Mouse (Mus musculus): ENCODE measurements around the gene 4933411K16Rik. TPM values are rescaled to one million over a fixed set of nuclear protein-coding genes. Genes with fewer than 3 reads are reported as not detected.
"Not testable (repeated sequence)": the region's sequence is repeated elsewhere in the genome, so short reads cannot be mapped to it uniquely, and the experiment has no call there.

The 4933411K16Rik gene
- total and polyA plus RNA-seq, 2 experiments from 2014 or later, result 0.24 TPM; not detected in 1

DNA sequence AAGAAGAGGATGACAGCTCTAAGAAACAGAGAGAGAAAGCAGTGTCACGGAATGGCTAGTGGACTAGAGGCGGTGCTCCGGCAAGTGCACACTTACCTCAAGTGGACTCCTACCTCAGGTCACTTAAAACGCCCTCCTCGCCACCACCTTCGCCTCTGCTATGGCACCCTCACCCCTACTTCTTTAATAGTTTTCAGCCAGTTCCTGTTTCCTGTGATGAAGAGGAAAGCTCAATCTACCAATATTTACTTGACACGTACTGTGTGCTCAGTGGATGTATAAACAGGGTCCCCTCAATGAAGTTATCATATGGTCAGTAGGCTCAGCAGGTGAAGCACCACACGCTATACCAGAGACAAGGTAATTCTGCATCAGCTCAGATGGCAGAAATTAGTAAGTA is 26.5 kb downstream of the 4933411K16Rik start:
- DNase-seq, result no peak
- Histone ChIP-seq H3K4me2 (ENCODE audit: low read depth) (no peak overlapping the region), H3K4me1 (ENCODE audit: insufficient read depth) (no peaks in the 10 kb centered on the region), H3K27me3 (ENCODE audit: insufficient read depth, low read length) (no peaks in the 10 kb centered on the region), H3K36me3 (ENCODE audit: insufficient read depth) (peaks cover 42% of the 10 kb centered on the region), H3K9ac (no peak overlapping the region), H3K27ac (ENCODE audit: low read depth, low read length) (no peak overlapping the region), H3K9me3 (ENCODE audit: low read length) (no peaks in the 10 kb centered on the region), H3K4me3 (ENCODE audit: low read depth, low read length) (no peak overlapping the region)
- TF ChIP-seq CTCF (IDR thresholded peaks at IDR 0.05; ENCODE audit: low read depth), result no peak
- no peak for ATAC-seq
- WGBS, result 95% methylated on average over 8 of the region's 8 CpGs

DNA sequence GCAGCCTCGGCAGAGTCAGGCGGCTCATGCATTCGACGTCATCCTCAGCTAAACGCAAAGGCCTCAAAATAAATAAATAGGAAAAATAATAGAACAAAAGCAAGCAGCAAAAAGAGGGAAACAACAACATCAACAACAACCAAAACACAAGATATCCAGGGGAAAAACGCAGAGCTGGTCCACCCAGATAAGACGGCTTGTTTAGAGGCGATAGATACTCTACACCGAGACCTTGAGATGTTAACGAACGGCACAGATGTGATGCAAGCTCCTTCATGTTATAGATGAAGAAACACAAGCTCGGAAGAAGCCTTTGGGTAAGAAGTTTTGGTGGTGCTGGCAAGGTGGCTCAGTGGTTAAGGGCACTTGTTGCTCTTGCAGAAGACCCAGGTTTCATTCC is 27.0 kb downstream of the 4933411K16Rik start:
- H3K36me3 ChIP-seq (ENCODE audit: insufficient read depth), result peaks cover 38% of the 10 kb centered on the region
- no peak for TF ChIP-seq CTCF (IDR thresholded peaks at IDR 0.05; ENCODE audit: low read depth)
- WGBS, result 98% methylated on average over 12 of the region's 12 CpGs
- no peak overlapping the region for H3K4me3 ChIP-seq (ENCODE audit: low read depth, low read length)
- H3K9ac ChIP-seq, result no peak overlapping the region
- H3K9me3 ChIP-seq (ENCODE audit: low read length), result no peaks in the 10 kb centered on the region
- no peak overlapping the region for H3K4me2 ChIP-seq (ENCODE audit: low read depth)
- H3K27ac ChIP-seq (ENCODE audit: low read depth, low read length), result no peak overlapping the region
- ATAC-seq (no peak), DNase-seq (no peak)
- H3K4me1 ChIP-seq (ENCODE audit: insufficient read depth), result no peaks in the 10 kb centered on the region
- H3K27me3 ChIP-seq (ENCODE audit: insufficient read depth, low read length), result no peaks in the 10 kb centered on the region

DNA sequence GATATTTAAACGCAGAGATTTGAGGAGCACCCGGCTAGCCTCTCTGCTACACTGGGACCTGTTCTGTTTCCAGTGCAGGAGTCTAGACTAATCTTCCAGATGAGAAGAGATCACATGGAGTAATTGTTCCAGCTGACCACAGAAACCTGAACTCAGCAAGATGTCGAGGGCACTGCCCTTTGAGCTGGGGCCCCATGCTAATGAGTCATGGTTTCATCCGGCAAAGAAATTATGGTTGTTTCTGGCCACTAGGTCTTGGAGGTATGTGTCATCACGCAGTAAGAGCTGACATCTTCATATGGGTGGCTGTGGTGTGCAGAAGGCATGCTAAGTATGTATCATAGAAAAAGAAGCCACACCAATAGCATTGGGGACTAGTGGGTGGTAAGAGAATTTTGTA is 27.9 kb downstream of the 4933411K16Rik start:
- no peaks in the 10 kb centered on the region for H3K9me3 ChIP-seq (ENCODE audit: low read length)

DNA sequence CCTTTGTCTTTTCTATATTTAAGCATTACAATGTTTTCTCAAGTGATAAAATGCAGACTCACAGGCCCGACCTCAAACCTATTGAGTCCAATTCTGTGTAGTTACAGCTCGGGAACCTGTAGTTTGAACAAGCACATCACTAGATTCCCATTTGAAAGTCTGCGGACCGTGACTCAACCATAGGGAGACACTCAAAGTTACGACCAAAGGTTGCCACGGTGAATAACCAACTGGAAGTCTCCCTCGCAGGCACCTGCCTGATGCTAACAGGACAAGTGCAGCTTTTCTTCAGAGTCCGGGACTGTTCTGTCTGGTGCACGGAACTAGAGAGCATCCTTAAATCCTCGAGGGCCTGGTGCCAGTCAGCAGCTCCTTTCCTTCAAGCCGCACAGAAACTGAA is 28.4 kb downstream of the 4933411K16Rik start:
- DNase-seq (no peak), ATAC-seq (no peak)
- TF ChIP-seq CTCF (IDR thresholded peaks at IDR 0.05; ENCODE audit: low read depth), result no peak
- WGBS, result 90% methylated on average over 11 of the region's 11 CpGs
- peaks cover 8% of the 10 kb centered on the region; the same call in 1 of the 2 replicates for H3K4me1 ChIP-seq (ENCODE audit: insufficient read depth)
- H3K27me3 ChIP-seq (ENCODE audit: insufficient read depth, low read length), result no peaks in the 10 kb centered on the region
- no peaks in the 10 kb centered on the region for H3K9me3 ChIP-seq (ENCODE audit: low read length)
- peaks cover 25% of the 10 kb centered on the region for H3K36me3 ChIP-seq (ENCODE audit: insufficient read depth)
- no peak overlapping the region for H3K27ac ChIP-seq (ENCODE audit: low read depth, low read length)
- no peak overlapping the region for H3K4me2 ChIP-seq (ENCODE audit: low read depth)
- no peak overlapping the region for H3K9ac ChIP-seq
- no peak overlapping the region for H3K4me3 ChIP-seq (ENCODE audit: low read depth, low read length)

More for the DNA sequence above, 27.9 kb downstream of the 4933411K16Rik start:
- Histone ChIP-seq H3K36me3 (ENCODE audit: insufficient read depth) (peaks cover 29% of the 10 kb centered on the region), H3K4me2 (ENCODE audit: low read depth) (no peak overlapping the region), H3K9ac (no peak overlapping the region), H3K27me3 (ENCODE audit: insufficient read depth, low read length) (no peaks in the 10 kb centered on the region), H3K4me3 (ENCODE audit: low read depth, low read length) (no peak overlapping the region), H3K4me1 (ENCODE audit: insufficient read depth) (peaks cover 3% of the 10 kb centered on the region; the same call in 1 of the 2 replicates), H3K27ac (ENCODE audit: low read depth, low read length) (no peak overlapping the region)
- 86% methylated on average over 5 of the region's 5 CpGs for WGBS
- ATAC-seq, result no peak
- no peak for TF ChIP-seq CTCF (IDR thresholded peaks at IDR 0.05; ENCODE audit: low read depth)
- no peak for DNase-seq

DNA sequence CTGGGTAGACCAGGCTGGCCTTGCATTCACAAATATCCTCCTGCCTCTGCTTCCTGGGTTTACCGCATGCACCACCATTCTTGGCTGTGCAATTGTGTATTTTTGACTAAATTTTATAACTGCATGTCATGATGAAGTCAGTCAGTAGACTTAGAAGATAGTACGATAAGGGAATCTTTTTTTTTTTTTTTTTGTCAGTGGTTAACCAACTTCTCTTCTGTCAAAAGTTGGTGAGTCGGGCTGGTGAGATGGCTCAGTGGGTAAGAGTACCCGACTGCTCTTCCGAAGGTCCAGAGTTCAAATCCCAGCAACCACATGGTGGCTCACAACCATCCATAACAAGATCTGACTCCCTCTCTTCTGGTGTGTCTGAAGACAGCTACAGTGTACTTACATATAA is 29.6 kb downstream of the 4933411K16Rik start:
- H3K4me2 ChIP-seq (ENCODE audit: low read depth); DNase-seq; H3K27ac ChIP-seq (ENCODE audit: low read depth, low read length); H3K4me1 ChIP-seq (ENCODE audit: insufficient read depth); ATAC-seq; H3K27me3 ChIP-seq (ENCODE audit: insufficient read depth, low read length); H3K4me3 ChIP-seq (ENCODE audit: low read depth, low read length); H3K9me3 ChIP-seq (ENCODE audit: low read length); H3K9ac ChIP-seq: not testable (repeated sequence)
- 94% methylated on average over 5 of the region's 5 CpGs for WGBS
- H3K36me3 ChIP-seq (ENCODE audit: insufficient read depth), result peaks cover 13% of the 10 kb centered on the region

DNA sequence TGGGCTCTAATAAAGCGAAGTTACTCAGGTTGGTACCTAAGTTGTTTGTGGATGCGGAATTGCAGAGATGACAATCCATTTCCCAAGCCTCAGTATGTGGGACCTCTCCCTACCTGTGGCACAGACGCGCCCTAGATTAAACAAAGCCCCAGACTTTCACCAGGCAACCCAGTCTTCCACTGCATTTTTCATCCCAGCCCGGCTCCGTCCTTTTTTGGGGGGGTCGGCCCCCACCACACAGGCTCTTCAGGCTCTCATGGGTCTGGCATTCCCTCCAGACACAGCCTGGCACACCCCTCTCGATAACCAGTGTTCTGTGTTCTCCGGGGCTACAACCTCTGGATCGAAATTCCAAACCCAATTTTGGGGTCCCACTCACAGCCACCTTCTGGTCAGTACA is 33.6 kb downstream of the 4933411K16Rik start:
- peak overlapping the region; percentile 77 for H3K4me3 ChIP-seq (ENCODE audit: low read depth, low read length)
- no peaks in the 10 kb centered on the region for H3K9me3 ChIP-seq (ENCODE audit: low read length)
- H3K27ac ChIP-seq (ENCODE audit: low read depth, low read length), result peak overlapping the region; percentile 70
- no peaks in the 10 kb centered on the region for H3K36me3 ChIP-seq (ENCODE audit: insufficient read depth)
- peak overlapping the region; percentile 86 for H3K9ac ChIP-seq
- WGBS, result 5% methylated on average over 10 of the region's 10 CpGs
- no peak for TF ChIP-seq CTCF (IDR thresholded peaks at IDR 0.05; ENCODE audit: low read depth)
- H3K27me3 ChIP-seq (ENCODE audit: insufficient read depth, low read length), result no peaks in the 10 kb centered on the region
- H3K4me2 ChIP-seq (ENCODE audit: low read depth), result peak overlapping the region; percentile 81
- H3K4me1 ChIP-seq (ENCODE audit: insufficient read depth), result peaks cover 15% of the 10 kb centered on the region; the same call in 1 of the 2 replicates
- no peak for DNase-seq
- ATAC-seq, result no peak

DNA sequence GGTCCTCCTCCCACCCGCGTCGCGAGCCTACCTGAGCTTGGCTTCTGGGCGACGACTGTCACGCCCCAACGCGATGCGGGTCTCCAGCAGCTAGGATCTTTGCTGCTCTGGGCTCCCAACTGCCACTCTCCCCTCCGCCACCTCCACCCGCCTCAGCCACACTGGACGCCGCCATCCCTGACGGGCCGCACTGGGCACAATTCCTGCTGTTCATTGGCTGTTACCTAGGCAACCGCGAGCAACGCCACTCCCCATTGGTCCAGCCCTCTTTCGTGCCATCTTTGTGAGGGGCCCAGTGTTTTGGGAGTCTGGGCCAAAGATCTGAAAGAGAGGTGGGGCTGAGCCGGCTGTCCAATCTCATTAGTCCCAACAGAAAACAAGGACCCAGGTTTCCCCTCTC is 34.1 kb downstream of the 4933411K16Rik start, which contains the start of gene Morn4:
Gene Morn4, minus strand, starts transcription at position 192 of the 400 bp plus-strand sequence.
- TF ChIP-seq CTCF (IDR thresholded peaks at IDR 0.05; ENCODE audit: low read depth), result no peak
- Histone ChIP-seq H3K4me3 (ENCODE audit: low read depth, low read length) (peak within 1 kb of the TSS; percentile 77), H3K9me3 (ENCODE audit: low read length) (no peaks in the 10 kb centered on the region), H3K27ac (ENCODE audit: low read depth, low read length) (peak within 1 kb of the TSS; percentile 70), H3K36me3 (ENCODE audit: insufficient read depth) (no peaks in the 10 kb centered on the region), H3K4me2 (ENCODE audit: low read depth) (peak within 1 kb of the TSS; percentile 81), H3K27me3 (ENCODE audit: insufficient read depth, low read length) (no peaks in the 10 kb centered on the region), H3K9ac (peak within 1 kb of the TSS; percentile 86), H3K4me1 (ENCODE audit: insufficient read depth) (peaks cover 16% of the 10 kb centered on the region; the same call in 1 of the 2 replicates)
- ATAC-seq (peak; percentile 80), DNase-seq (peak; percentile 96)
- under 1% methylated on average over 21 of the region's 21 CpGs for WGBS

Data from forebrain, postnatal 0 days (tissue).